Mouse (Mus musculus) thymus, postnatal 10 days (tissue): ENCODE data around the gene Adgrb2.

Source experiments
- DNase-seq, 2 experiments: peaks; one replicate each; pipeline ENCODE4 v3.0.0; 2021; ENCODE audit warnings: low spot score in 2 of 2

The Adgrb2 gene

GRCm38 (mm10) chr4:130031146-130031545 is 46.5 kb downstream of the Adgrb2 start:
- DNase-seq, result no peak

GRCm38 (mm10) chr4:130033496-130033895 is 48.8 kb downstream of the Adgrb2 start:
- no peak for DNase-seq

DNA sequence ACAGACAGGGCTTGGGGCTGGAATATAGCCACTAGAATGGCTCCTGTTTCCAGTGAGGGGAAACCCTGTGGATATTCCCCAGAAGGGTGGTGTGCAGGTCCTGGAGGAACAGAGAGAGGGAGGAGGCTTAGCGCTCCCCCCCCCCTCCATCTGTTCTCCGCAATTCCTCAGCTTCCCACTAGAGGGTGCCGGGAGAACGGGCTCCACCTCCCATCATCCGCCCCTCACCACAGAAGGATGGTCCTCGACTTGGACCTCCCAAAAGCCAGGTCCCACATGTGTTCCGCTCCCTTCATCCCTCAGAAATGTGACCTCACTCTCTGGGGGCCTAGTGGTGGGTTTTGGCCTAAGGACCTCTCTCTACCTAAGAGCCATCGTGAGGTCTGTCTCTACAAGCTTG is 51.4 kb downstream of the Adgrb2 start:
- DNase-seq, result peak in 1 of 2 experiments; percentile 45

DNA sequence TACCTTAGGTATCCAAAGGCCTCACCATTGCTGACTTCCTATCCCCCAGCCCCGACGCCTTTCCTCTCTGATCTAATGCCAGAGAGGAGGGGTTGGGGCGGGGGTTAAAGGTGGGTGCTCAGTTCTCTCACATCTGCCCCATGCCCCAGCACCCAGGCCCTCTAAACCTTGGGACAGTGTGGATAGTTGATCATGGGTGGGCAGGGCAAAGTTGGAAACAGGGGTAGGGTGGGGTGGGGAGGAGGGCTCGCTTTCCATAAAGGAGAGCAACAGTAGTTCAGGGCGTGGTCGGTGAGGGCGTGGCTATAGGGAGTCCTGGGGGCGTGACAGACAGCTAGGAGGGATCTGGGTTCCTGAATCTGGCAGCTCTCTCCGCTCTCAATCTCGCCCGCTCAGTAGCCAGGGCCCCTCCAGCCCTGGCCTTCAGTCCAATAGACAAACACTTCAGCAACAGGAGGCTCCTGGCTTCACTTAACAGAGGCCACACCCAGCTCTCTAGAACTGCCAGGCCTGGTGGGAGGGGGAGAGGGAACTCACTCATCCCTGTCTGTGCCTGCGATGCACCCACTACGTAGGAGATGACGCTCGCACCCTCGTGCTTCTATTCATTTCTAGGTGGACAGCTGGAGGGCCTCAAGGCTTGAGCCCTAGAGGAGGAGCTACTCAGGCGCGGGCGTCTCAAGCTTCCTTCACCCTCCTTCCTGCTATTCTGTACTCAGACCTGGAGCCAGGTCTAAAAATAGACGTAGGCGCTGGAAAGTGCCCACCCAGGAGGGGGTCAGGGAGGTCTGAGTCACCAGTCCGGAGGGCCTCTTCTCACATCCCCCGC is 52.1 kb downstream of the Adgrb2 start:
- no peak for DNase-seq

DNA sequence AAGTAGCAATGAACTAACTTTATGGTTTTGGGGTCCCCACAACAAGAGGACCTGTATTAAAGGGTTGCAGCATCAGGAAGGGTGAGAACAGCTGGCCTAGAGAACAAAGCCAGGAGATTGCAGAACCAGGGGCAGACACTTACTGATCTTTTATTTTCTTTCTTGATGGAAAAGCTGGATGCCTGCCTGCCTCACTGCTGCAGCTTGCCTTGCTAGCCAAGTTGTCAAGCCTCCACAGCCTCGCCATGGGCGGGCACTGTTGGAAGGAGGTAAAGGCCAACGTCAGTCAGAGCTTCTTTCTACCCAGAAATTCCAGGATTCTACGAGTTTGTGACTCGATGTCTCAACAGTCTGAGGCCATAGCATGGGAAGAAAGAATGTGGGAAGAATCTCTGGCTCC is 54.7 kb downstream of the Adgrb2 start:
- DNase-seq, result no peak

- DNase-seq, result no peak
These were observed 56.4 kb downstream of the Adgrb2 start for GRCm38 (mm10) chr4:130041076-130041475.

DNA sequence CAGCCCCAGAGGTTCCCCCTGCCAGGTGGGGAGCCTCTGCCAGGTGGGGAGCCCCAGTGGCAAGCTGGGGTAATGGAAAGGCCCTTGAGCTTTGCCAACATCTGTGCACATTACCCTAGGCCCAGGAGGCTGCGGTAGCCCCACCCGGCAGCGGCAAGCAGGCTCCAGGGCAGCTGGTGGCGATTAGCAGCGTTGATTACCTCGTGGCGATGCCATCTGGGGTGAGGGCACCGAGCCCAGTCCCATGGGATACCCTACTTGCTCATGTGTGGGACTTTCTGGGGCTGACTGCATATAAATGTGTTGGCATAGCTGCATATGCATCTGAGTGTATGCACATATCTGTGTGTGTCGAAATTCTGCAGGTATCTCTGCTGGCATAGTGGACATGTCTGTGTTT is 59.5 kb downstream of the Adgrb2 start:
- DNase-seq, result peak; percentile 19

GRCm38 (mm10) chr4:130045609-130046008 is 60.9 kb downstream of the Adgrb2 start:
- peak; percentile 75 to 76 for DNase-seq

DNA sequence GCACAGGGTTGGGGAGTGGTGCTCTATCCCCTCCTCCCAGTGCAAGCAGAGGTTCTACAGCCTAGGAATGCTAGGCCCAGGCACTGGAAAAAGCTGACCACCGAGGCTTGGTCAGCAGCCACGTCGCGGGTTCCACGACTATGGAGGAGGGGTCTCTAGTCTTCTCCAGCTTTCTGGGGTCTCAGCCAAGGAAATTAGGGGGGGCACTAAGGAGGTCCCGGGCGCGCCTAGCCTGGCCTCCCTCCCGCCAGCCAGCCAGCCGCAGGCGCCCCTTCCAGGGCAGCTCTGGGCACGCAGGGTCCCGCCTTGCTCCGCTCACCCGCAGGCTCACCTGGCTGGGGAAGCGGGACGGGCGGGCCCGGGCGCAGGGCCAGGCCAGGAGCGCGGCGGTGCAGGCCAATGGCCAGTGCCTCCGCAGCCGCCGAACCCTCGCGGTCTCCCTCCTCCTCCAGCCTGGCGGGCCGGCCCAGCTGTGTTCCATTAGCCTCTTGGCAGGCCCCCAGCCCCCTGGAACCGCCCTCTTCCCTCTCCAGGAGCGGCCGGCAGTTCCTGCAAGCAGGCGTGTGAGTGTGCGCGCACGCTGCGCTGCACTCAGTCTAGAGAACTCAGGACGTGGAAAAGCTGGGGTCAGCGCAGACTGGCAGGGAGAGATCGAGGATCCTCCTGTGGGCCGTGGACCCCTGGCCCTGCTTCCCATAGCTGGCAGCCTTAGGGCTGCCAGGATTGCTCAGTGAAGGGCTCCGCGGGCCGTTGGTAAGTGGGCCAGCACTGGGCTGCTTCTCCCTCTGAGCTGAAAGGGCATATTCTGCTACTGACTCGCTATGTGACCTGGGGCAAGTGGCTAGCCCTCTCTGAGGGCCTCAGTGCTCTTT is 62.9 kb downstream of the Adgrb2 start, which contains the start of gene Col16a1:
TSS of gene Col16a1 (plus strand) at position 510 of the 872 bp plus-strand sequence.
- no peak for DNase-seq

GRCm38 (mm10) chr4:130048203-130048479 is 63.5 kb downstream of the Adgrb2 start:
- DNase-seq, result no peak

GRCm38 (mm10) chr4:130050056-130050824 is 65.6 kb downstream of the Adgrb2 start:
- no peak for DNase-seq

DNA sequence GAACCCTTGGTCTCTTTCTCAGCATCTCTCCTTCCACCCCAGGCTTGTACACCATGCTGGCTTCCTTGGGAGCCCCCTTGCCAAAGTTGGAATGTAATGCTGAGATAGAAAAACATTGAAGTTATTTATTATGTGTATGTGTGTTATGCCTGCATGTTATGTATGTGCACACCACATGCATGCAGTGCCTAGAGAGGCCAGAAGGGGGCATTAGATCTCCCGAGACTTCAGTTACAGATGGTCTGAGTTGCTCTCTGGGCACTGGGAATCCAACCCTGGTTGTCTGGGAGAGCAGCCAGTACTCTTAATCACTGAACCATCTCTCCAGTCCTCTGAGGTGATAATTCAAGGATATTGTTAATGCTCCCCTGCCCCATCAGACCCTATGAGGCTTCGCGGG is 67.6 kb downstream of the Adgrb2 start:
- no peak for DNase-seq

DNA sequence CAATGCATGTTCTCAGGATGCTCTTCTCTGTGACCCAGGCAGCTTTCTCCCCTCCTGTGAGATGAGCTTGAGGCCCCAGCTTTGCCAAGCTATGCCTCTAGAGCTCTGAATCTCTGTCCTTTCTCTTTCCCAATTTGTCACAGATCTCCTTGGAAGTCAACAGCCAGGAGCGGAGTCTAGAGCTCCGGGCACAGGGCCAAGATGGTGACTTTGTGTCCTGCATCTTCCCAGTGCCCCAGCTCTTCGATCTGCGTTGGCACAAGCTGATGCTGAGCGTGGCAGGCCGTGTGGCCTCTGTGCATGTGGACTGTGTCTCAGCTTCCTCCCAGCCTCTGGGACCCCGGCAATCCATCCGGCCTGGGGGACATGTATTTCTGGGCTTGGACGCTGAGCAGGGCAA is 68.4 kb downstream of the Adgrb2 start:
- DNase-seq, result no peak

DNA sequence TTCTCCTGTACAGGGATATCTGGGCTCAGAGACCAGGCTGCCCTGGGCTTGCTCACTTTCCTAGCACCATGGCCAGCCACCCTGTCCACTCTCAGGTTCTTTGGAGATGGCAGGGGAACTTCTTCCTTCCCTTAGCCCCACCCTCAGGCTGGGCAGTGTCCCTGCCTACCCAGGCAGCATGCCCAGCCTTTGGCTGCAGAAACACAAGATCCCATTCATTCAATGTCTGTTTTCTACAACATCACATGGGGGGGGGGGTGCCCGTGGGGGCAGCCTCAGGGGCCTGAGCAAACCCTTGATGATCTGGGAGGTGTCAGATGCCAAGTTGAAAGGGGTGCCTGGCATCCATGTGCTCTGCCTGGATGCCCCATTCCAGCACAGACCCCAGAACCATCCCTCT is 70.1 kb downstream of the Adgrb2 start:
- no peak for DNase-seq

- no peak for DNase-seq
These were observed 70.7 kb downstream of the Adgrb2 start for GRCm38 (mm10) chr4:130055160-130056010.

DNA sequence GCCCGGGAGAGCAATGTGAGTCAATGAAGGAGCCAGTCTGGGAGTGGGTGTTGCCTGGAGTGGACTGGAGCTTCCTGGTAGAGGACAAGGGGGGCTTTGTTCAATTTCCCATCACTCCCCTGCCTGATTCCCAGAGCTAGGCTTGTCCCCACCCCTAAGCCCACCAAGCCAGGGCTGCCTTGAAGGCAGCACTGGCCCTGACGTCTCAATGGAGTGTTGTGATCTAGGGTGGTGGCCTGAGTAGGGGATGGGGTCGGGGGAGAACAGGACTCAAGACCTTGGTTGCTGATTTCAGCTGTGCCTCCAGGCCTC is 71.3 kb downstream of the Adgrb2 start:
- DNase-seq, result no peak

DNA sequence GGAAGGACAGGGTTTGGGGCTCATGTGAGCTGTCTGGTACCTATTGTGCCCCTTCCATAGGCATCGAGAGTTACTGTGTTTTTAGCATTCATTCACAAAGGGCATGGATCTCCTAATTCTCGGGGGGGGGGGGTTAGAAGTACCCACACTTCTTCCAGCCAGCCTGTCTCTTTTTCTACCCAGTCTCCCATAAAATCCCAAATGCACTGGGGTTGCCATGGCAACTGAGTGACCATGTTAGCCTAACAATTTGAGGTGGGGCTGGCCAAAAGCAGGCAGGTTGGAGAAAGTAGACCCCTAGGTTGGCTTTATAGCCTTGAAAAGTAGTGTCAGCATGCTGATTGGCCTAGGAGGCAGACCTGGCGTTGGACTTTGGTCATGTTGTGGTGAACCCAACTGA is 71.8 kb downstream of the Adgrb2 start:
- DNase-seq, result no peak

GRCm38 (mm10) chr4:130060937-130061336 is 76.3 kb downstream of the Adgrb2 start:
- DNase-seq, result no peak

DNA sequence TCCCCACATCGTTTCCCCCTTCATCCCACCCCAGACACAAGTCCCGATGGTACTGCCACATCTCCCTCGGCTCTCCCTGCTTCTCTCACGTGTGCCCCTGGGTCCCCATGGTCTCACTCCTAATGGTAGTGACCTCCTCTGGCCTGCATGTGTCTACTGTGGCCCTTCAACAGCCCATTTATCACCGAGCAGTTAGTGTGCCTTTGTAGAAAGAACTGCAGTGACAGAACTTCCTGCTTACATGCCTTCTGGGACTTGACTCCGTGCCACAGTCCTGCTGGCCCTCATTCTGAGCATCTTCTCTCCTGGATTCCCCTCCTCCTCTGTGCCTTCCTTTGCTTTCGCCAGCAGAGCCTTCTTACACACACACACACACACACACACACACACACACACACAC is 78.5 kb downstream of the Adgrb2 start:
- no peak for DNase-seq

- peak; percentile 10 to 47 for DNase-seq
These were observed 82.1 kb downstream of the Adgrb2 start for GRCm38 (mm10) chr4:130066816-130067215.

GRCm38 (mm10) chr4:130070523-130070922 is 85.9 kb downstream of the Adgrb2 start:
- no peak for DNase-seq
